Mouse (Mus musculus): ENCODE measurements around the gene Apobec1.

- TF ChIP-seq CTCF (IDR thresholded peaks at IDR 0.05; ENCODE audit: insufficient read depth, low read depth, low read length) = no peak
- no peak for TF ChIP-seq POLR2A (IDR thresholded peaks at IDR 0.05; ENCODE audit: insufficient read depth, low read depth, low read length)
These were observed 629 bp downstream of the Apobec1 start for GRCm38 (mm10) chr6:122601615-122602014.
